Mouse (Mus musculus) intestine, embryonic 14.5 days (tissue): ENCODE data around the gene 4921517D22Rik. TPM values are rescaled to one million over a fixed set of nuclear protein-coding genes. Genes with fewer than 3 reads are reported as not detected.
"Not testable (repeated sequence)": the region's sequence is repeated elsewhere in the genome, so short reads cannot be mapped to it uniquely, and the experiment has no call there.

Experiments used
- ATAC-seq: fragments of 200-750 bp; cut with Nextera tagmentation; replicated peaks from 2 replicates; pipeline ENCODE4 v1.8.0; 2017; ENCODE audit warnings: low read depth, moderate number of reproducible peaks, moderate TSS enrichment, moderate library complexity; ENCODE audit not compliant: low FRiP score, low TSS enrichment
- DNase-seq: peaks from one replicate; pipeline ENCODE4 v3.0.0-alpha.2; 2018; ENCODE audit warnings: low spot score
- H3K27ac ChIP-seq: fragments of 300-500 bp; sonication (generic); 2 replicates; pipeline ENCODE4 v1.5.1; 2014; ENCODE audit warnings: low read depth, mild to moderate bottlenecking, control low read depth
- H3K27me3 ChIP-seq: fragments of 300-500 bp; sonication (generic); replicated peaks from 2 replicates; pipeline ENCODE4 v1.6.1; 2014; ENCODE audit warnings: low read length, control low read depth; ENCODE audit not compliant: control insufficient read depth, insufficient read depth
- H3K36me3 ChIP-seq: fragments of 300-500 bp; sonication (generic); 2 replicates; pipeline ENCODE4 v1.6.1; 2014; ENCODE audit warnings: low read length, control low read depth; ENCODE audit not compliant: control insufficient read depth, insufficient read depth
- H3K4me1 ChIP-seq: fragments of 300-500 bp; sonication (generic); replicated peaks from 2 replicates; pipeline ENCODE4 v1.6.1; 2014; ENCODE audit warnings: low read length, control low read depth, mixed read lengths; ENCODE audit not compliant: control insufficient read depth, insufficient read depth
- H3K4me2 ChIP-seq: fragments of 300-500 bp; sonication (generic); 2 replicates; pipeline ENCODE4 v1.6.1; 2014; ENCODE audit warnings: low read length
- H3K4me3 ChIP-seq: fragments of 300-500 bp; sonication (generic); 2 replicates; pipeline ENCODE4 v1.5.1; 2014; ENCODE audit warnings: low read depth, low read length, control low read depth, mixed read lengths
- H3K9ac ChIP-seq: fragments of 300-500 bp; sonication (generic); 2 replicates; pipeline ENCODE4 v1.6.1; 2014; ENCODE audit warnings: mild to moderate bottlenecking, low read length
- H3K9me3 ChIP-seq: fragments of 300-500 bp; sonication (generic); 2 replicates; pipeline ENCODE4 v1.6.1; 2016; ENCODE audit warnings: low read length, control low read depth; ENCODE audit not compliant: control insufficient read depth
- WGBS: fragments of 180-500 bp; shearing (Covaris S2); extraction: QIAGEN DNeasy Blood & Tissue Kit; methylation state at CpG from one replicate; pipeline ENCODE4 v1.1.7; 2014; 5-methylcytosine and 5-hydroxymethylcytosine counted together
- polyA plus RNA-seq: library from polyadenylated mRNA; unstranded; fragments of >200 nt; fragmentation: Nextera tagmentation; extraction: Ambion mirVana; gene quantifications from 2 replicates; pipeline ENCODE4 v1.2.1, GENCODE M21; 2014

Gene 4921517D22Rik
- polyA plus RNA-seq, 1 experiment from 2014 or later = not detected

GRCm38 (mm10) chr13:59728378-59729093 is 34.6 kb upstream of the 4921517D22Rik start:
- ATAC-seq (peak; percentile 84), DNase-seq (peak; percentile 89)
- Histone ChIP-seq H3K4me1 (no peaks in the 10 kb centered on the region), H3K9ac (no peak overlapping the region; the same call in 1 of the 2 replicates), H3K4me2 (no peak overlapping the region), H3K9me3 (no peaks in the 10 kb centered on the region), H3K36me3 (no peaks in the 10 kb centered on the region), H3K4me3 (no peak overlapping the region), H3K27me3 (0 out of 2 replicates have a peak, but pooled peaks cover 3% of the 10 kb centered on the region), H3K27ac (no peak overlapping the region)
- WGBS = 28% methylated on average over 7 of the region's 7 CpGs

GRCm38 (mm10) chr13:59726139-59726867 is 32.4 kb upstream of the 4921517D22Rik start:
- Histone ChIP-seq H3K9ac (no peak overlapping the region), H3K4me1 (no peaks in the 10 kb centered on the region)
- 32% methylated on average over 29 of the region's 29 CpGs for WGBS

GRCm38 (mm10) chr13:59722089-59722488 is 28.2 kb upstream of the 4921517D22Rik start:
- not testable (repeated sequence) for H3K27ac ChIP-seq, H3K9me3 ChIP-seq, H3K9ac ChIP-seq, H3K36me3 ChIP-seq, H3K4me2 ChIP-seq, H3K4me1 ChIP-seq, DNase-seq, H3K4me3 ChIP-seq, H3K27me3 ChIP-seq, ATAC-seq
- 92% methylated on average over 1 of the region's 1 CpGs for WGBS

More at GRCm38 (mm10) chr13:59726139-59726867, 32.4 kb upstream of the 4921517D22Rik start:
- DNase-seq (no peak), ATAC-seq (no peak)
- Histone ChIP-seq H3K4me2 (peak overlapping the region; percentile 42), H3K36me3 (no peaks in the 10 kb centered on the region), H3K9me3 (no peaks in the 10 kb centered on the region), H3K27me3 (0 out of 2 replicates have a peak, but pooled peaks cover 3% of the 10 kb centered on the region), H3K27ac (no peak overlapping the region), H3K4me3 (0 out of 2 replicates have a peak overlapping the region, but pooled peaks have one; percentile 2)

- Histone ChIP-seq H3K4me1 (no peaks in the 10 kb centered on the region; the same call in 1 of the 2 replicates), H3K27me3 (no peaks in the 10 kb centered on the region), H3K36me3 (no peaks in the 10 kb centered on the region), H3K4me2 (no peak overlapping the region), H3K27ac (no peak overlapping the region), H3K9ac (no peak overlapping the region), H3K9me3 (no peaks in the 10 kb centered on the region), H3K4me3 (no peak overlapping the region)
- DNase-seq = no peak
- WGBS = 91% methylated on average over 1 of the region's 1 CpGs
- ATAC-seq = no peak
Observed at GRCm38 (mm10) chr13:59719475-59719874, 25.6 kb upstream of the 4921517D22Rik start.

GRCm38 (mm10) chr13:59718857-59719440 is 25.0 kb upstream of the 4921517D22Rik start:
- 26% methylated on average over 6 of the region's 6 CpGs for WGBS
- not testable (repeated sequence) for H3K27me3 ChIP-seq, H3K4me1 ChIP-seq, H3K4me2 ChIP-seq, H3K36me3 ChIP-seq, H3K9ac ChIP-seq, DNase-seq, H3K9me3 ChIP-seq, H3K4me3 ChIP-seq, H3K27ac ChIP-seq
- 0 out of 2 replicates have a peak, but pooled peaks have one; percentile 43 for ATAC-seq

GRCm38 (mm10) chr13:59713710-59714109 is 19.8 kb upstream of the 4921517D22Rik start:
- Histone ChIP-seq H3K36me3 (no peaks in the 10 kb centered on the region), H3K4me3 (no peak overlapping the region), H3K4me1 (no peaks in the 10 kb centered on the region), H3K27me3 (no peaks in the 10 kb centered on the region), H3K4me2 (no peak overlapping the region), H3K9me3 (no peaks in the 10 kb centered on the region), H3K27ac (no peak overlapping the region), H3K9ac (no peak overlapping the region)
- DNase-seq (no peak), ATAC-seq (no peak)
- 37% methylated on average over 3 of the region's 3 CpGs for WGBS

- H3K36me3 ChIP-seq, H3K9me3 ChIP-seq, H3K4me2 ChIP-seq, H3K9ac ChIP-seq, ATAC-seq, H3K27ac ChIP-seq, H3K27me3 ChIP-seq, H3K4me1 ChIP-seq, H3K4me3 ChIP-seq, DNase-seq: not testable (repeated sequence)
- 59% methylated on average over 3 of the region's 3 CpGs for WGBS
Observed at GRCm38 (mm10) chr13:59711984-59712383, 18.1 kb upstream of the 4921517D22Rik start, which contains the start of gene Spata31d1b. TSS of gene Spata31d1b (plus strand) at chr13:59712284.

GRCm38 (mm10) chr13:59710230-59710629 is 16.3 kb upstream of the 4921517D22Rik start, which contains the start of gene Spata31d1a:
TSS of gene Spata31d1a (minus strand) at chr13:59710330.
- ATAC-seq (no peak), DNase-seq (no peak)
- H3K4me3 ChIP-seq = no peak within 1 kb of the TSS
- H3K27me3 ChIP-seq = no peaks in the 10 kb centered on the region
- H3K9me3 ChIP-seq = no peaks in the 10 kb centered on the region
- H3K4me2 ChIP-seq = no peak within 1 kb of the TSS
- no peaks in the 10 kb centered on the region for H3K36me3 ChIP-seq
- 88% methylated on average over 15 of the region's 15 CpGs for WGBS
- no peaks in the 10 kb centered on the region for H3K4me1 ChIP-seq
- no peak within 1 kb of the TSS for H3K9ac ChIP-seq
- no peak within 1 kb of the TSS for H3K27ac ChIP-seq
